Mouse (Mus musculus): Measurements from ENCODE around the gene Rbp1.

- TF ChIP-seq CTCF (IDR thresholded peaks at IDR 0.05; ENCODE audit: borderline replicate concordance, insufficient read depth, low read depth, low read length) (no peak), POLR2A (IDR thresholded peaks at IDR 0.05; ENCODE audit: borderline replicate concordance, insufficient read depth, low read length) (no peak)
These were observed 2.0 kb downstream of the Rbp1 start for GRCm38 (mm10) chr9:98424725-98425210.
